Mouse (Mus musculus) layer of hippocampus, postnatal 14 days (tissue): ENCODE measurements around the gene Ly86. TPM values are rescaled to one million over a fixed set of nuclear protein-coding genes. Genes with fewer than 3 reads are reported as not detected.

ENCODE experiments used
- DNase-seq, 2 experiments: peaks; one replicate each; pipeline ENCODE4 v3.0.0; 2021 to 2022; ENCODE audit warnings: low spot score in 2 of 2, mixed read lengths in 1 of 2
- total RNA-seq, 2 experiments: library from RNA; stranded (reverse); gene quantifications; 2 replicates each; pipeline ENCODE4 v1.2.3; 2021

The Ly86 gene
- total RNA-seq, 2 experiments from 2014 or later, result 7.6 to 8.2 TPM

DNA sequence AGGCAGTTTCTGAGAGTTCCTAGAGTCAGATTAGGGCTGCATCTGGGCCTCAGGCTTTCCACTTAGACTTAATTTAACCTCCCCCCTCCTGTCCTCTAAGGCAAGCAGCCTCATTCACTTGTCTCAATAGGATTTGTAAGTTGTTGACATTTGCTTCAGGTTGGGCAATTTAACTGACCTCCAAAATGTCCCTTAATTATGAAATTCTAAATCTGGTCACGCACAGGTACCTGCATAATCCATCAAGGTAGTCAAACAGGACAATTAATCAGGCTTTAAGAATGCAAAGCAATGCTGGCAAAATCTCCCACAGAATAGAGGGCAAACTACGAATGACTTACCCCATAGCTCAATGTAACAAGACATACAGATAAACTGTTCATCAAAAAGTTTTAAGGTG lies 8.0 kb downstream of the Ly86 start:
- no peak for DNase-seq

- DNase-seq, result no peak
Observed at GRCm38 (mm10) chr13:37353868-37354267, 8.9 kb downstream of the Ly86 start.

- DNase-seq, result no peak
Observed at GRCm38 (mm10) chr13:37354432-37354831, 9.4 kb downstream of the Ly86 start.

- no peak for DNase-seq
Observed at GRCm38 (mm10) chr13:37355642-37356331, 10.8 kb downstream of the Ly86 start.

DNA sequence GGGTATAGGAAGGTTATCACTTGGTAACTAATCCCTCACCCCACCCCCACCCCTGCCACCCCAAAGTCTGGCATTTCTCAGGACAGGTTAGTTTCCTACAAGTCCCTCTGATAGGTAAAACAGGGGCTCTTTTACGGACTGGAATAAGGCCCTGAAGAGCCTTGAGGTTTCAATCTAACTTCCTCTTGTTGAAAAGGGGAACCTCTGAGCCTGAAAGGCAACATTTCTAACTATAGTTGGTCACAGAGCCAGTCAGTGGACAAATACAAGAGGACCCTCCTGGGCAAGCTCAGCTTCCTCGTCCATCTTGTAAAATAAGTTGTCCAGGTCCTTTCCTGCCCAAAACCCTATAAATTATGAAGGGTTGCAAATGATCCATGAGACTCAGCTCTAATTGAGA lies 11.5 kb downstream of the Ly86 start:
- no peak for DNase-seq

DNA sequence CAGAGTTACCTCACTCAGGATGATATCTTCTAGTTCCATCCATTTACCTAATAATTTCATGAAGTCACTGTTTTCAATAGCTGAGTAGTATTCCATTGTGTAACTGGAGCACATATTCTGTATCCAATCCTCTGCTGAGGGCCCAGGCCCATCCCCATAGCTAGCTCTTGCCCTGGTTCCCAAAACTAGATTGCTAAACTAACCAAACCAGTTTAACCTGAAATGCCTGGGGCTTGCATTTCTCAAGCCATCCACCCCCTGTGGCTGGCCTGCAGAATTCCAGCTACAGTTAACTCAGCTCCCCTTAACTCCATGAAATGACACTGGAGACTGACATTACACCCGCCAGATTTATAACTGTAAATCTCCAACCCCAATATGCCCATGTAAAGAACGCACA lies 13.1 kb downstream of the Ly86 start:
- no peak for DNase-seq

DNA sequence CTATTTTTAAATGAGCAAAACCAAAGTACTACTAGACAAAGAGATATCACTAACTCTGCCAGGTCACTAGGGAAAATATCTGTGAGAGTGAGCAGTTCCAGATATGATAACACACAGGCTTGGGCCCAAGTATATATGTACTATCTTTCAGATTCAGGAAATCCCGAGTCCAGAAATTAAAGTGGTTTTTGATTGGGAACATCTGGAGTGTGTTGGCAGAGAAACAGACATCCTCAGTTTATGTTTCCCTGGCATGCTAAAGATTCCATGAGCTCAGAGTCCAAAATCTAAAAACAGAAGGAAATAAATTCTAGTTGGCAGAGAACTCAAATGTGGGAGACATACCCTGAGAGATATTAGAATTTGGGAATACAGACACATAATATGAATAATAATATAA lies 16.2 kb downstream of the Ly86 start:
- no peak for DNase-seq

DNA sequence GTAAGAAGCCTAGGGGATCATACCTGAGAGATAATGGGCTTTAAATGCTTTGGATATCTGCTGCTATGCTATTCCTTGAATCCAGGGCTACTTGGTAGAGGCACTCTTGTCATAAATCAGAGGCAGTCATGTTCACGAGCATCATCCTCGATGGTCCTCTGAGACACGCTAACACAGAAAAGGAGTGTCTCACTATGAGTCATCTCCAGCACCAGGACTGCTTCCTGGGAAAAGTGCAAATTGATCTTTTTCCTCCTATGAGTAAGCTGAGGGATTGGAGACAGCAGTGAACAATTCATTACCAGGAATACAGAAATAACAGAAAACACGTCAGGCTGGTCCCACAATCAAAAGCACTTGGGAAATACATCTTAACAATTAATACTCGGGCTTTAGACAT lies 19.3 kb downstream of the Ly86 start:
- no peak for DNase-seq

DNA sequence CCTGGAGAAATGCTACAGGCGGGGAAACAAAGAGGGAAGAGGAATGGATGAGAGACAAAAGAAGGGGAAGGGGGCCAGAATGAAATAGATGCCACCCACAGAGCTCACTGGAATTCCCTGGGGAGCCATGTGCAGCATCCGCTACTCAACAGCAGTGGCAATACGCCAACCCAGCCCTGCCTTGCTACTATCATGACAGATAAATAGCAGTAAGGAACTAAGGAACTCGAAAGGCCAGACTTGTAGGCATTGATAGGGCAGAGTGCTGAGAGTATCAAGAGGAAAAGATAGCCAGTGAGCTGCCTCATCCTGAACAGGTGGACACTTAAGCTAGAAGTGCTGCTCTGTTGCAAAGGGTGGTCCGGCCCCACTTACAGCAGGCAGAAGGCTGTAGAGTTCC lies 31.4 kb downstream of the Ly86 start:
- DNase-seq, result peak in 1 of 2 experiments; percentile 24

- DNase-seq, result peak; percentile 64 to 88
Observed at GRCm38 (mm10) chr13:37388222-37389202, 43.5 kb downstream of the Ly86 start.

DNA sequence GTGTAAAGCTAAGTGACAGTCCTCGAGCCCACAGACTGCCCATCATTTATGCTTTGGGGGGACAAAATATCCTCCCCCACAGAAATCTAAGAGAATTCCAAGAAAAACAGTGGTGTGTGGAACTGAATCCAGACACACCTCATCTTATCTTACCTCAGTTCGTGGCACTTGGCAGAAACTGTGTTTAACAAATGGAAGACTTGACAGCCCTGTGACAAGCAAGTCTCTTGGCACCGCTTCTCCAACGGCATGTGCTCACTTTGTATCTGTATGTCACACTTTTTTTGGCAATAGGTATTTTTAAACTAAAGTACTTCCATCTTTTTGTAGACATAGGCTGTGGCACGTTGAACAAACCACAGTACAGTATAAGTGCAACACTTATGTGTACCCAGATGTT lies 44.3 kb downstream of the Ly86 start:
- peak in 1 of 2 experiments; percentile 26 for DNase-seq

GRCm38 (mm10) chr13:37398791-37399190 lies 53.8 kb downstream of the Ly86 start:
- DNase-seq, result no peak

GRCm38 (mm10) chr13:37399340-37399739 lies 54.3 kb downstream of the Ly86 start:
- DNase-seq, result no peak

- DNase-seq, result no peak
Observed at GRCm38 (mm10) chr13:37402421-37402820, 57.4 kb downstream of the Ly86 start.

- no peak for DNase-seq
Observed at GRCm38 (mm10) chr13:37403708-37404107, 58.7 kb downstream of the Ly86 start.

- DNase-seq, result peak; percentile 46 to 82
Observed at GRCm38 (mm10) chr13:37415696-37416095, 70.7 kb downstream of the Ly86 start.

DNA sequence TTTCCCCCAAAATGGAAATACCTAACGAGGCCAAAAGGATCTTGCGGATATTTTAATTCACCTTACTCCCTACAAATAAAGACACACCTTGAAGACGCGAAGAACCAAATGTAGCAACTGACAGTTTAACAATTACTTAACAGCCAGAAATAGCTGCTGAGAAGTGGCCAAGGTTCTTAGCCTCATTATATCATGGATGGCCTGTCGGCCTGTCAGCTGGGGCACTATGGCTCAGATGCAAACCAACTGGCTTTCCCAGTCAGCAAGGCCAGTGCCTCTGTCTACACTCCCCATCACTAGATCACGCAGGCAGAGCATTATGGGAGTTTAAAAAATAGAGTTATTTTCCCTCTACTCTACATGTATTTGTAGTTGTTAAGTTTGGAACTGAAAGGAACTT lies 78.4 kb downstream of the Ly86 start:
- no peak for DNase-seq

DNA sequence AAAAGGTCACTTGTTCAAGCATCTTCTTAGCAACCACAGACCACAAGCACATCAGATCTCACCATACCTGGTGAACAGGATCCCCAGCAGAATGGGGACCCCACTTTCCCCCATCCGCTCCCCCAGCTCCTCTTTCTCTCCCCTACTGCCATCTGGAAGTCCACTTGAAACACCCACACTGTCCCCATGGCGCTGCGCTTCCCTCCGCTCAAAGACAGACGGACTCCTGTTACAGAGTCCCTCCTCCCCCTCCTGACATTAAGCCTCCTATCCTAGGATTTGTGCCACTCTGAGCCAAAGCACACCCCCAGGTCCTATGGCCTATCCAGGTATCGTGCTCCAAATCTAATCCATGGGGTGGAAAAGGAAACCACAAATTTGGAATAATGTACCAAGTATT lies 79.9 kb downstream of the Ly86 start:
- no peak for DNase-seq

GRCm38 (mm10) chr13:37425406-37425805 lies 80.4 kb downstream of the Ly86 start:
- DNase-seq, result no peak

DNA sequence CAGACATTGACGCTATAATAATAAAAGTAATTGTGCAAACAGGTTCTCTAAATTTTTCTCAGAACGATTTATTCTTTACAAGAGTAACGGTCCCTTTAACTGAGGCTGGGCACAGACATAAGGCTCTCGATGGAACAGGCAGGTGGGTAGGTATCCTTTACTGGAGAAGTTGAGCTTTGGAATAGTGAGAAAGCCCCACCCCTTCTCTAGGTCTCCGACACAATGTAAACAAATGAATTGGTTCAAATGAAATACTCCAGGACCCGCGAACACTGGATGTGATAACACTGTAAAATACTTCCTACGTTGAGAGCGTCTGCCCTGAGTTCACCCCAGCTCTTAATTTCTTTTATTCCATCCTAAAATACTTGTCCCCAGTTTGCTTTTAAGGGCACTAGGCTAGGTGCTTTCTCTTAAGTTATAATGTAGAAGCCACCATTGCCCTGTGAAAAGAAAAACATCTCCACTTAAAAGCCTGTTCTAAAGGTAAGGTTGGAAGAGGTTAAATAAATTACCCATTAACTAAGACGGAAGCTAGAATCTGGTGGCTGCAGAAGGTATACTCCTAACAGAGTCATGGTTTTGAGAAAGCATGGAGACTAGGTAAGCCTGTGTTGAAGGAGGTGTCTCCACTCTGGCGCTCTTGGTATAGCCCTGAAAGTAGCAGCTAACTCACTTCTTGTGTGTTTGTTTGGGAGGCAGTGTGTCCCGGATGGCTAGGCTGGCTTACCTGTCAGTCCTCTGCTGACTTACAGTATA lies 81.7 kb downstream of the Ly86 start:
- no peak for DNase-seq

- no peak for DNase-seq
Observed at GRCm38 (mm10) chr13:37428496-37428895, 83.5 kb downstream of the Ly86 start.
